Mouse (Mus musculus): ENCODE data around the gene Slc5a5. TPM values are rescaled to one million over a fixed set of nuclear protein-coding genes. Genes with fewer than 3 reads are reported as not detected.
A peak's percentile ranks its signal among the peaks of the same experiment; 100 is the strongest.

Gene Slc5a5
- total RNA-seq, 2 experiments from 2014 or later = not detected

DNA sequence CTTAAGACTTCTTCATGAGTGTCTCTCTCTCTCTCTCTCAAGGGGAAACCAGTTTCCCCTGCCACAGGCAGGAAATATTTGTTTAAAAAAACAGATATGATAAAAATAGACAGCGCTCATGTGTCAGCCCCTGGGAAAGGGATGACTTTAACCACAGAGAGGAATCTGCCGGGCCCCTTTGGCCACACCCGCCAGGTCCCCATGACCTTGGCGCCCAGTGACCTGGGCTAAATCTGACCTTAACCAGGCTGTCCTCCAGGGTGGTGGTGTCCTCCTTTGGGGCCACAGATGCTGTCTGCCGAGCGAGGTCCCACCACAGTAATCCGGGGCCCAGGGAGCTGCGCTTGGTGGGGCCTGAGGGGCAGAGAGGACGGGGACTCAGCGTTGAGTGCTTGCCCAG is 7.9 kb downstream of the Slc5a5 start:
- no peak for ATAC-seq (ENCODE audit: poor library complexity, severe bottlenecking)

DNA sequence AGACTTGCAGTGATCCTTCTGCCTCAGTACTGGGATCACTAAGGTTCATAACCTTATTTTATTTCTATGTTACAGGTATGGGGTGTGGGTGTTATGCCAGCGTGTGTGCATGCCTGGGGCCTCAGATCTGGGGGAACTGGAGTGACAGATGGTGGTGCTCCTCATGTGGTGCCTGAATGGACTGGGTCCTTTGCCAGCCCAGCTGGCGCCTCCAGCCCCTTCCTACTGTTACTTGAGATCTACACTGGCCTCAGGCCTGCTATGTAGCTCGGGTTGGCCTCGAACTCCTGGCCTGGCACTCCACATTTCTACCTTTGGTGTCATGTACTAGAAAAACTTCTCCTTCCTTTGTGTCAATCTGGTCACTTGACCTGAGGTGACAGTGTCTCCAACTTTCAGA is 8.4 kb downstream of the Slc5a5 start:
- ATAC-seq (ENCODE audit: poor library complexity, severe bottlenecking) = no peak

DNA sequence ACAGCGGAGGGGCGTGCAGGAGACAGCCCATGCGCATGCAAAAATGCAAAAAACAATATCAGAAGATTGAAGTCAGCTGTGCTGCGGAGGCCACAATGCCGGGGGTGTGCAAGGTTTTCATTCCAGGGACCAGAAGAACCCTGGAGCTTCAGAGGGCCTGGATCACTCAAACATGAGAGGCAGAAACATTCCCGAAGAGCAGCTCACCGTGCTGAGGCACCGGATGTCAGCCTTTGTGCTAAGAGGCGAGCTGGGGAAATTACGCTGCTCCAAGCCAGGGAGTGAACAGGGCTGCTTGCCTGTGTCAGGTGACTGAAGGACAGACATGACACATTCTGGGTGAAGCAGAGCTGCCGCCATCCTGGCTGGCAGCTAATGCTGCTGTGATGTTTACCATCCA is 12.0 kb downstream of the Slc5a5 start:
- ATAC-seq (ENCODE audit: poor library complexity, severe bottlenecking) = no peak

DNA sequence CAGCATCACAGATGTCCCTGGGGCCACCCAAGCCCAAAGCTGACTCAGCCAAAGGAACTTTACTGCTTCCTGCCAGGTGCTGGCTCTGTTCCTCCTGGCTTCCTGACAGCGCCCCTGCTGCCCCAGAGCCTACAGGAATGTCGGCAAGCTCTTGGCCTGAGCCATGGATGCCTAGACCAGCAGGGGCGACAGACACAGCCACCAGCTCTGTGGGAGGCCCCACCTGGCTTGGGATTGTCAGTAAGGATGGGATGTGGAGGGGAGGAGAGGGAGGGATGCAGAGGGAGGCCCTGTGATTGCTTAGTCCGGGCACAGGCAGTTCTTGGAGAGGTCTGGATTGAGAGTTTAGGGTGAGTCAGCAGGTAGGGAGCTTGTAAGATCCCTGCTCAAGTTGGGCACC is 12.4 kb downstream of the Slc5a5 start:
- ATAC-seq (ENCODE audit: poor library complexity, severe bottlenecking) = no peak

DNA sequence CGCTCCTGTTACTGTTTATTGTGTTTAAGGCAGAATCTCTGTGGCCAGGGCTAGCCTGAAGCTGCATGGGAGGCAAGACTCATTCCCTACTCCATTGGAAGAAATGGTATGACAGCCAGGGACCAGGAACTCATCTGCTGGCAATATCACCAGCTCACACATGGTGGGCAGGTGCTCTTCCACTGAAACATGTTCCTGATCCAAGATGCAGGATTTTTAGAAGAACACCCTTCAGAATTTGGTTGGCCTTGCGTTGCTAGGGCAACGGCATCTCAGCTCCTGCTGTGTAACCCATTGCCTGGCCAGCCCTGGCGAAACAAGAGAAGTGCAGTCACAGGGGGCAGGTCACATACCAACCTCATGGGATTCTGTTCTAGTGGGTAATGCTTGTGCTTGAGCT is 13.1 kb downstream of the Slc5a5 start:
- no peak for ATAC-seq (ENCODE audit: poor library complexity, severe bottlenecking)

DNA sequence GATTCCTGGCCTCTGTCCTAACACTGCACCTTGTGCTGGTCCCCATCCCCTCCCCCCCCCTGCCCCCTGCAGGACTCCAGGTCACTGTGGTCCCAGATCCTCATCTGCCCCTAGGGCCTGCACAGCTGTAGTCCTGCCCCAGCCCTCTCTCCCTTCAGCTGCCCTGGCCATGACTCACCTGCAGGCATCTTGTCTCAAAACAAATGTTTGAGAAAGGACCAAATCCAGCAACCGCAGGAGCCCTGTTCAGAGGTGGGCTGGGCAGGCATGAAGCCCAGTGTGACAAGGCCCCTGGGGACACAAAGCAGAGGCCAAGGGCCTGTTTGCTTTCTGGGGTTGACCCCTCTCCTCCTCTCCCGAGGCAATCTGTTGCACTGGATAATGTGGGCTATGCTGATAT is 14.4 kb downstream of the Slc5a5 start:
- ATAC-seq (ENCODE audit: poor library complexity, severe bottlenecking) = no peak

DNA sequence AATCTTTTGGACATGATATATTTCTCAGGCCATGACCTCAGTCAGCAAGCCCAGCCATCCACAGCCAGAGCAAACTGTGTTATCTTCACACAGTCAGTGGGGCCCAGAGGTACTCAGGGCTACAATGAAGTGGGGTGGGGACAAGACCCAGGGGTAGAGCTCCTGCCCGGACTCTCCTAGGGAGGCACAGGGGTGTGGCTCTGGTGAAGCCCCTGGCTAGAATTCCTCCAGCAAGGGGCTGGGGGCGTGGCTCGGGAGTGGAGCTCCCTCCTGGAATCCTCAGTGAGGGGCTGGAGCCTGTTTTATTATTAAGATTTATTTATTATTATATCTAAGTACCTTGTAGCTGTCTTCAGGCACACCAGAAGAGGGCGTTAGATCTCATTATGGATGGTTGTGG is 16.2 kb downstream of the Slc5a5 start:
- ATAC-seq (ENCODE audit: poor library complexity, severe bottlenecking) = no peak

DNA sequence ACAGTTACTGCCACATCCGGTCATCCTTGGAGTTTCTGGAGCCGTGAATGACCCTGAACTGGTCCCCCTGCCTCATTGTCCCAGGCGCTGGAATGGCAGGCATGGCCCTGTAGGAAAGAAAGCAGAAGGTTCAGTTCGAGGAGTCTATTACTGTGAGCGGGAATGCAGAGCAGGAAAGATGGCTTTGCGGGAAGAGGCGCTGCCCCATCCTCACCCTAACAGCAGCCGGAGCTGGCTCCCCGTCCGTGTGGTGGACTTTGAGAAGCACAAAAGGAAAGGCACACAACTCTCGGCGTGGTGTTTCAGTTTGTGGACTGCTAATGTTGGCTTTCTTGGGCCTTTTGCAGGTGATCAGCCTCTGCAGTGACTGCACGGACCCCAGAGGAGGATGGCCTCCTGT is 18.1 kb downstream of the Slc5a5 start:
- ATAC-seq (ENCODE audit: poor library complexity, severe bottlenecking) = no peak

DNA sequence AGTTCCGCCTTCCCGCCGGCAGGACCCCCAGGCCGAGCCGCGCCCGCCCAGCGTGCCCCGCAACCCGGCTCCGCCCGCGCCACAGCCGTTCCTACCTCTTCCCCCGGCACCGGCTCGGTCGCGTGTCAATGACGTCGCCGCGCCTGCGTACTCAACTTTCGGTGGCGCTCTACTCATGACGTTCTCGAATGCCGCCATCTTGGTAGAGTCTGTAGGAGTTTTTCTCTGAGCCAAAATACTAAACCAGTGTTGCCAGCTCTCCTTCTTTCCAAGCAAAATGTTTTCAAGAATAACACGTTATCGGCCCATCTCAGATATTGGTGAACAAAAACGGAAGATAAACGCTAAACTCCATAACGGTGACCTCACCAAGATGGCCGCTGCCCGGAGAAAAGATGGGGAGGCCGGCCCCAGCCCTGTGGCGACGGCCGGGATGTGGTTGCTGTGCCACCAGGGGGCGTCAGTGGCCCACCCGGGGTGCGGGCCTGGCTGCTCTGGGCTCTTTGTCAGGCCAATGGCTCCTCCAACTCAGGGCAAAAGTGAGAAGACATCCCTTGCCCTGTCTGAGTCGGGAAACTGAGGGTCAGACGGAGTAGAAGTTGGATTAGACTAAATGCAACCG is 19.1 kb downstream of the Slc5a5 start, which contains the start of gene Ccdc124:
Gene Ccdc124 (minus strand): TSS at position 572 of the 622 bp plus-strand sequence.
- ATAC-seq (ENCODE audit: poor library complexity, severe bottlenecking) = peak; percentile 93

DNA sequence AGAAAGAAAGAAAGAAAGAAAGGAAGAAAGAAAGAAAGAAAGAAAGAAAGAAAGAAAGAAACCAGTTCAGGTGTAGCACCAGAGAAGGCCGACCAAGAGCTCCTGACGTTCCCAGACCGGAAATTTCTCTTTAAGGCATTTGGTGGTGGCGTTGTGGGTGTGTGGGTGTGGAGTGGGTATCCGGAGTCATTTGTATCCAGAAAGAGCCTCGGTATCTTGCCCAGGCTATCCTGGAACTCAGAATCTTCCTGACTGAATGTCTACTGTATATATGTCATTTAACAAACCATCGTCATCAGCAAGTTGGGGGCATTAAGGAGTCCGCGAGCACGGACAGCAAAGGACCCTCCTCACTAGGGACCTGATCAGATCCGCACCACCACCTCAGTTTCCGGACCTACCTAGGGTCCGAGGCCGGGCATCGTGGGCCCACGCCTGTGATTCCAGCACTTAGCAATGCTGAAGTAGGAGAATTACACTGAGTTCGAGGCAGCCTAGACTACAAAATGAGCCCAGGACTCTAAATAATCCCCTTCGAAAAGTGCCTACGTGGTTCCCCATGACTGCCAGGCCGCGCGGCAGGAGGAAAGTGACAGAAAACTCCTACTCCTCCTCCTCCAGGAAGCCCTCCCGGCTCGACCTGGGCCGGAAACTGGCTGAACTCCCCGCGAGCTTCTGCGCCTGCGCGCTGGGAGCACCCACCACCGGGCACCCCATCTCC is 19.8 kb downstream of the Slc5a5 start:
- no peak for ATAC-seq (ENCODE audit: poor library complexity, severe bottlenecking)

DNA sequence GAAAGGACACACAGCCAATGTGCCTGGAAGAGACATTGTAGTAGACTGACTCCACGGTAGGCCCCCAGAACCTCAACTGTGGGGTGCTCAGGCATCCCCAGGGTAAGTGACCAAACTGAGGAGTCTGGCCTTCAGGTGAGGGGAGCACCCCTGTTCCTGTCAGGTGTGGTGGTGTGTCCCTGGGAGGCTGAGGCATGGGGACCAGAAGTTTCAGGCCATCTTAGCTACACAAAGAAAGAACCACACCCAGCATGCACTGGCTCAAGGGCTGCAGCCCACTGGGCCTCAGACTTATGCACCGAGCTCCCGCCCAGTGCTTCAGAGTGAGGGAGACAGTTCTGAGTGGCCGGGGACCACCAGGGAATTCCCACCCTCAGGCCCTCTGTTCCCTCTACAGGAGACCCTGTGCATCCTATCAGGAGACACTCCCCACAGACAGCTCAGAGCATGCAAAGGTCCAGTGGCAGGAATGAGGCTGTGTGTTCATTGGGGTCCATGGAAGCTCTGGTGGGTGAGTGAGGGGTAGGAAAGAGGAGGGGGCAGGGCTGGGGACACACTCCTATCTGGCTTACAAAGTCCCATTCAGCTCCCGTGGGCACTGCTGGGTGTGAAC is 21.3 kb downstream of the Slc5a5 start:
- ATAC-seq (ENCODE audit: poor library complexity, severe bottlenecking) = no peak

DNA sequence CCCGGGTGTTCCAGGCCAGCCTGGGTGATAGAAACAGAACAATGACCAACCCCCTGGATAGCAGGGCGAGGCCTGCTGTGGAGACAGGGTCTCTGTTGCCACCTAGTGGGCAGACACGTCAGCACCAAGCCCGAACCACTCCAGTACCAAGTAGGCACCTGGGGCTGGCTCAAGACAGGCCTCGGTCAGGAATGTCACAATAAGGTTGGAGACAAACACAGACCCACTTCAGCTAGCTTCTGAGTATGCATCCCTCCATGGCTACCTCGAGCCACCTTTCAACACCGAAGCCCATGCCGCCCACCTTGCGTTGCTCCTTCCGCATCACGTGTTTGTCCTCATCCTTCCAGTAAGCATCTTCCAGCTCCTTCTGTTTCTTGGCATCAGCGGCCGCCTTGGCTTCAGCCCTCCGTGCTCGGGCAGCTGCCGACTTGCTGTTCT is 22.9 kb downstream of the Slc5a5 start:
- peak; percentile 45 for ATAC-seq (ENCODE audit: poor library complexity, severe bottlenecking)

DNA sequence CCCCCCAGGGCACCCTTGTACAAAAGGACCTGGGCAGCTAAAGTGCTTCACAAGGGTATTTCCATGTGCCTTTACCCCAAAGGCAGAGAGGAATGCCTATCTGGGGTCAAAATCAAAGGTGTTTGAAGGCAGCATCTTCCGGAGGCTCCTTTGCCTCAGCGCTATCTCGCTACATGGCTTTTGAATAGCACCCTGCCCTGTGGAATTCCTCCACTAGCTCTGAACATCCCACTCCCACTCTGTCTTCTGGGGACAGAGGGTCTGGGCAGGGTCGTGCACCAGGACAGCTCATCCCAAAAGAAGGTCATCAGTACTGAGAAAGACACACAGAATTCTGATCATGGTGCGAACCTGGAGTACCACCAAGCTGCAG is 23.4 kb downstream of the Slc5a5 start:
- no peak for ATAC-seq (ENCODE audit: poor library complexity, severe bottlenecking)

DNA sequence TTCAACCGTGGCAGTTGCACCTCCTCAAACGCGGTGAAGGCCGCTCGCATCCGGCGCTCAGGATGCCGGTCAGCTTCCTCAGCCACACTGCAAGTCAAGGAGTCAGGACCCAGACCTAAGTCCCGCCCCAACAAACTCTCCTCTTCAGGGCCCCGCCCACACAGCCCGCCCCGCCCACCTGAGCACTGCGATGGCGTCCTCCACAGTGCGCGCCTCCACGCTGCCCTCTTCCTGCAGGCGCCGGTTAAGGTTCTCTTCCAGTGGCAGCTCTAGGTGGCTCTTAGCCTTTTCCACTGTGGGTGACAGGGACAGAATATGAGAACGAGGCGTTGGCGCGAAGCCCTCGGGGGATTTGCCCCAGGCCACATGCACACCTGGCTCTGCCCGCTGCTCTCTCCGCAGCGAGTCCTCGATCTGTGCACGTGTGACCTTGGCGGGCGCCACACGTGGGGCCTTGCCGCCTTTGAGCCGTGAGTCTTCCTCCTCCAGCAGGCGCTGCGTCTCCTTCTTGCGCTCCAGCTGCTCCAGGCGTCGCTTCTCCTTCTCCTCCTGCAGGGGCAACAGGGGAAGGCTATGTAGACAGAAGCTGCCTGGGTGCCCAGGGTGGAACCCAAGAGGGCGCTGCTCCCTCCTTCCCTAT is 23.9 kb downstream of the Slc5a5 start:
- ATAC-seq (ENCODE audit: poor library complexity, severe bottlenecking) = peak; percentile 48

DNA sequence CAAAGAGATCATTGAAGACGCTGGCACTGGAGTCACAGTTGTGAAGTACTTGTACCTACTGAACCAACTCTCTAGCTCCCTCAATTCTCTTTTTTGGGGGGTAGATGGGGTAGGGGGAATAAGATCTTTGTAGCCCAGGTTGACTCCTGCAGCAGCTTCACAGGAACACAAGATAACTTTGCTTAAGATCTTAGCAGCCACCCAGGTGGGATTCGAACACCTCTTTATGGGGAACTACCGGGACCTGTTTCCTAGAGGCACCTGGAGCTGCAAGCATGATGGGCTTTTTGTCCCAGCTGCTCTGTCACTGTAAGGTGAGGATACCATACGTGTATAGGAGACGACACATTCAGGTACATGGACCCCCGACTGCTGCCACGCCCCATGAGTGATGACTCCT is 26.0 kb downstream of the Slc5a5 start:
- no peak for ATAC-seq (ENCODE audit: poor library complexity, severe bottlenecking)

DNA sequence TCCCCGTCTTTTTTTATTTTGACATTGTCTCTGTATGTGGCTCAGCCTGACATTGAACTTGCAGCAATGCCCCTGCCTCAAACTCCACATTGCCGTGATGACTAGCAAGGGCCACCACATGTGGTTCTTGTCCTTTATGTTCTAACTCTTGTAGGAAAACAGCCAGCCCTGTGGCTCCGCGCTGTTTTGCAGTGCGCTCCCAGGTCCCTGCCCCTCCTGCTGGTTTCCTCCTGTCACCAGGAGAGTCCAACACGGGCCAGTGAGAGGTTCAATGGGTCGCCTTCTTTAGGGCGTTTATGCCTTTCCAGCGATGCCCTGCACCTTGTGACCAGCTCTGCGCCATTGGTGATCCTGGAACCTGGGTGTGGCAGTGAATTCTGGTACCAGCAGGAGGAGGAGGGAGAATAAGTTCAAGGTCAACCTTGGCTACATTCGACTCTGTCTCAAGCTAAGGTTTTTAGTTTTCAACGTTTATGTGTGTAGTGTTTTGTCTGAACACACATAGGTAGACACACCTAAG is 26.5 kb downstream of the Slc5a5 start:
- no peak for ATAC-seq (ENCODE audit: poor library complexity, severe bottlenecking)

DNA sequence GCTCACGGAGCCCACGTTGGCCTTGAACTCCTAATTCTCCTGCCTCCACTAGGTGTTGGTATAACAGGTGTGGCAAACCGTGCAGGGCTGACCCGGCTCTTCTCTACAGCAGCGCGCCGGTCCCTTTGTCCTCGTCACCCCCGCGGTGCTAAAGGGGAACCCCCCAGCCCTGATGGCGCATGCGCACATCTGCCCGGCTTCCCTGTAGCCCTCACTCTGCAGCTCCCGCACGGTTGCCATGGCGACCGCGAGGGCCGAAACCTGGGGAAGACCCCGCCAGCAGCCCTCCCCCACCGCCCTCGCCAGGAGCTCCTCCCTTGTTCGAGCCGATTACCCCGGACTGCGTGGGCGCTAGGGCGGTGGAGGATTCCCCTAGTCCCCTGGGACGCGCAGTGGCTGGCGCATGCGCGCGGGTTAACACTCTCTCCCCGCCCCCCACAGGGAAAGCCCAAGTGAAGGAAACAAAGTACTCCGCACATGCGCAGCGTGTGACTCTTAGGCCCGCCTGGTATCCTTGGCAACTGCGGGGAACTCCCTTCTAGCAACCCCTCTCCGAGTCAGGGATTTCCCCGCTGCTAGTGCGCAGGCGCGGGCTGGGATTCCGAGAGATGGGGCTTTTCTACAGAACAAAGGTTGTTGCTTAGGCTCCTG is 27.1 kb downstream of the Slc5a5 start:
- ATAC-seq (ENCODE audit: poor library complexity, severe bottlenecking) = peak; percentile 70

DNA sequence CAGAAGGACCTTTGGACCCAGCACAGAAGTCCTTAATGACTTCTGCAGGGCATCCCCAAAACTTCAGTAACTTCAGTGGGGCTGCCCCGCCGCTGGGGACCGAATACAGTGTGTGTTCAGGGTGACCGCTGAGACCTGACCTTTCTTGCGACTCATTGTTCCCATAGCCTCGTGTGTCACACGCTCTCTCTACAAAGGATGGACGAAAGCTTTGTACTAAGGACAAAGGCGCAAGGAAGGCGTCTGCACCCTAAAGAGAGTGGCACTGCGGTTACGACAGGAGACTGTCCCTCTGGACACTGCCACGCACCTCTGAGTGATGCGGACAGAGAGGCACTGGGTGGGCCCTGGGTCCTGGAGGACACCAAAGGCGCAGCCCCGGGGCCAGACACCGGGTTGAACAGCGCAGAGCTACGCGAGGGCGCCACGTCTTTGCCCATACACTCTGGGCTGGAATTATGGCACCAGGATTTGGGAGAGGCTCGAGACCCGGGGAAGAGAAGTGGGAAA is 27.8 kb downstream of the Slc5a5 start:
- no peak for ATAC-seq (ENCODE audit: poor library complexity, severe bottlenecking)

DNA sequence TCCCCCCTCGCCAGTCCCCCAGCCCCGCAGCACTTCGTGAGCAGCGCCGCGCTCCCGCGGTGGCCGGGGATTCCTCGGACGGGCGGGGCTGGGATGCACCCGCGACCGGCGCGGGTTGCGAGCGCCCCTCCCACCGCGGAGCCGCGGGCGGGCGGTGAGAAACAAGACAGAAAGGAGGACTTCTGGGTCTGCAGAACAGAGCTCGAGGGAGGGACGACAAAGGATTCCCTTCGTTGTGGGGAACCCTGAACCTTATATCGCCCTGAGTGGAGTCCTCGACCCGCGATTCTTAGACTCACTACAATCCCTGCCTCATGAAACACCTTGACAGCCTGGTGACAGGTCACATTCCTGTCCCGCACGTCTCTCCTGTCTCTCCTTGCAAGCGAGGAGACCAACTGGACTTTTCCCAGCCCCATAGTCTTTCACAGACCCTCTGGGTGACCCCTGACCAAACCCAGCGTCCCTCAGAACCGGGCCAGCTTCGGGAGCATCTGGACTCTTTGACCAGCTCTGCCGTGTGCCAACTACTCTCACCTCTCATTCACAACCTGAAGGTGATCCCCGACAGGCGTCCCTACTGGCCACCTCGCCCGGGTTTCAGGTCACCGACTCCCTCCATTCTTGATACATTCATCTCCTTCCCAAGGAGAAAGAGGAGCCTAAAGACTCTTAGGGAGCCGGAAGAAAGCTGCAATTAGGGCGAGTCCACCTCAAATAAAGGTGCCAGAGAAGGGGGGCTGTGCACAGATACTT is 28.4 kb downstream of the Slc5a5 start:
- no peak for ATAC-seq (ENCODE audit: poor library complexity, severe bottlenecking)

All from megakaryocyte, adult 5-6 weeks (primary cell).